Mouse (Mus musculus) heart, postnatal 0 days (tissue): Measurements from ENCODE around the gene Tgds. TPM values are rescaled to one million over a fixed set of nuclear protein-coding genes. Genes with fewer than 3 reads are reported as not detected.
A peak's percentile ranks its signal among the peaks of the same experiment; 100 is the strongest.

Source experiments
- ATAC-seq: fragments of 200-750 bp; cut with Nextera tagmentation; 2 replicates; pipeline ENCODE4 v1.8.0; 2017; ENCODE audit warnings: low read depth, moderate number of reproducible peaks, moderate library complexity; ENCODE audit not compliant: insufficient read depth
- DNase-seq: peaks from one replicate; pipeline ENCODE4 v3.0.0-alpha.2; 2016; ENCODE audit warnings: low spot score
- H3K27ac ChIP-seq: fragments of 300-500 bp; sonication (generic); 2 replicates; pipeline ENCODE4 v1.5.1; 2014; ENCODE audit warnings: low read depth, mild to moderate bottlenecking
- H3K27me3 ChIP-seq: fragments of 300-500 bp; sonication (generic); 2 replicates; pipeline ENCODE4 v1.6.1; 2014; ENCODE audit warnings: low read length, mixed read lengths; ENCODE audit not compliant: control insufficient read depth, insufficient read depth
- H3K36me3 ChIP-seq: fragments of 300-500 bp; sonication (generic); replicated peaks from 2 replicates; pipeline ENCODE4 v1.6.1; 2014; ENCODE audit warnings: low read length, mixed read lengths; ENCODE audit not compliant: control insufficient read depth, insufficient read depth
- H3K4me1 ChIP-seq: fragments of 300-500 bp; sonication (generic); 2 replicates; pipeline ENCODE4 v1.6.1; 2014; ENCODE audit warnings: antibody characterized with exemption; ENCODE audit not compliant: control insufficient read depth, insufficient read depth
- H3K4me2 ChIP-seq: fragments of 300-500 bp; sonication (generic); 2 replicates; pipeline ENCODE4 v1.6.1; 2014; ENCODE audit warnings: low read depth, mild to moderate bottlenecking, low read length, moderate library complexity
- H3K4me3 ChIP-seq: fragments of 300-500 bp; sonication (generic); 2 replicates; pipeline ENCODE4 v1.5.1; 2014; ENCODE audit warnings: low read depth, low read length
- H3K9ac ChIP-seq: fragments of 300-500 bp; sonication (generic); replicated peaks from 2 replicates; pipeline ENCODE4 v1.6.1; 2014; ENCODE audit warnings: low read depth, low read length, mixed read lengths
- H3K9me3 ChIP-seq: fragments of 300-500 bp; sonication (generic); replicated peaks from 2 replicates; pipeline ENCODE4 v1.6.1; 2016; ENCODE audit warnings: low read length; ENCODE audit not compliant: control insufficient read depth
- CTCF ChIP-seq: IDR thresholded peaks from 2 replicates; pipeline ENCODE4 v1.5.1; 2016; ENCODE audit warnings: antibody characterized with exemption, control low read depth, low read depth
- EP300 ChIP-seq: IDR thresholded peaks from 2 replicates; pipeline ENCODE4 v1.6.1; 2016; ENCODE audit warnings: antibody characterized with exemption, low read depth
- WGBS: fragments of 180-500 bp; shearing (Covaris S2); extraction: QIAGEN DNeasy Blood & Tissue Kit; methylation state at CpG from one replicate; pipeline ENCODE4 v1.1.7; 2014; 5-methylcytosine and 5-hydroxymethylcytosine counted together
- polyA plus RNA-seq: library from polyadenylated mRNA; unstranded; fragments of >200 nt; fragmentation: Nextera tagmentation; extraction: Ambion mirVana; gene quantifications from 2 replicates; pipeline ENCODE4 v1.2.1, GENCODE M21; 2015
- total RNA-seq: library from RNA; depleted of rRNA; stranded (reverse); fragments of >200 nt; gene quantifications from 2 replicates; pipeline ENCODE4 v1.2.3, GENCODE M21; 2014; ENCODE audit warnings: low replicate concordance

Tgds gene
- total and polyA plus RNA-seq, 2 experiments from 2014 or later = 15.8 to 28.4 TPM

GRCm38 (mm10) chr14:118175071-118175693 is 42.6 kb upstream of the Tgds start:
- Histone ChIP-seq H3K4me2 (no peak overlapping the region), H3K27me3 (no peaks in the 10 kb centered on the region), H3K9me3 (no peaks in the 10 kb centered on the region), H3K9ac (no peak overlapping the region), H3K36me3 (no peaks in the 10 kb centered on the region), H3K4me3 (no peak overlapping the region), H3K4me1 (peaks cover 3% of the 10 kb centered on the region; the same call in 1 of the 2 replicates), H3K27ac (no peak overlapping the region)
- WGBS = 84% methylated on average over 30 of the region's 30 CpGs
- DNase-seq (no peak), ATAC-seq (no peak)
- TF ChIP-seq CTCF = no peak
- TF ChIP-seq EP300 = no peak

GRCm38 (mm10) chr14:118173590-118174203 is 41.1 kb upstream of the Tgds start:
- H3K4me2 ChIP-seq = no peak overlapping the region
- DNase-seq (no peak), ATAC-seq (no peak)
- 61% methylated on average over 11 of the region's 11 CpGs for WGBS
- H3K4me1 ChIP-seq = no peaks in the 10 kb centered on the region
- no peaks in the 10 kb centered on the region for H3K27me3 ChIP-seq
- H3K4me3 ChIP-seq = no peak overlapping the region
- H3K9ac ChIP-seq = no peak overlapping the region
- H3K36me3 ChIP-seq = peaks cover 10% of the 10 kb centered on the region
- no peaks in the 10 kb centered on the region for H3K9me3 ChIP-seq
- TF ChIP-seq CTCF (no peak), EP300 (no peak)
- no peak overlapping the region for H3K27ac ChIP-seq

GRCm38 (mm10) chr14:118168776-118169175 is 36.2 kb upstream of the Tgds start:
- Histone ChIP-seq H3K27me3 (no peaks in the 10 kb centered on the region), H3K4me3 (no peak overlapping the region), H3K4me2 (no peak overlapping the region), H3K9ac (no peak overlapping the region), H3K4me1 (no peaks in the 10 kb centered on the region), H3K36me3 (peaks cover 13% of the 10 kb centered on the region), H3K9me3 (no peaks in the 10 kb centered on the region), H3K27ac (no peak overlapping the region)
- ATAC-seq (no peak), DNase-seq (no peak)
- 88% methylated on average over 4 of the region's 4 CpGs for WGBS
- TF ChIP-seq EP300 = no peak
- TF ChIP-seq CTCF = no peak

GRCm38 (mm10) chr14:118162640-118163039 is 30.1 kb upstream of the Tgds start:
- Histone ChIP-seq H3K4me1 (0 out of 2 replicates have a peak, but pooled peaks cover 8% of the 10 kb centered on the region), H3K4me3 (no peak overlapping the region), H3K27me3 (no peaks in the 10 kb centered on the region), H3K27ac (peak overlapping the region; percentile 39; the same call in 1 of the 2 replicates), H3K9me3 (no peaks in the 10 kb centered on the region), H3K4me2 (peak overlapping the region; percentile 5; the same call in 1 of the 2 replicates), H3K36me3 (peaks cover 46% of the 10 kb centered on the region), H3K9ac (no peak overlapping the region)
- ATAC-seq (peak; percentile 88), DNase-seq (peak; percentile 77)
- WGBS = 36% methylated on average over 14 of the region's 14 CpGs
- no peak for TF ChIP-seq EP300
- TF ChIP-seq CTCF = no peak

GRCm38 (mm10) chr14:118161751-118162150 is 29.2 kb upstream of the Tgds start:
- no peak overlapping the region; the same call in 1 of the 2 replicates for H3K27ac ChIP-seq
- TF ChIP-seq CTCF (no peak), EP300 (no peak)
- H3K36me3 ChIP-seq = peaks cover 46% of the 10 kb centered on the region
- no peak for DNase-seq
- H3K9me3 ChIP-seq = no peaks in the 10 kb centered on the region
- no peak for ATAC-seq
- 76% methylated on average over 3 of the region's 3 CpGs for WGBS
- no peak overlapping the region for H3K9ac ChIP-seq
- H3K27me3 ChIP-seq = no peaks in the 10 kb centered on the region
- 0 out of 2 replicates have a peak, but pooled peaks cover 8% of the 10 kb centered on the region for H3K4me1 ChIP-seq
- no peak overlapping the region for H3K4me2 ChIP-seq
- H3K4me3 ChIP-seq = no peak overlapping the region
